Mouse (Mus musculus): ENCODE results near the gene Auh. TPM values are rescaled to one million over a fixed set of nuclear protein-coding genes. Genes with fewer than 3 reads are reported as not detected.
A peak's percentile ranks its signal among the peaks of the same experiment; 100 is the strongest.

Gene Auh
- polyA plus RNA-seq, 1 experiment from 2014 or later = 48.1 TPM

GRCm38 (mm10) chr13:52962361-52962760 is 32.9 kb upstream of the Auh start:
- Histone ChIP-seq H3K27me3 (no peaks in the 10 kb centered on the region), H3K9me3 (replicated peaks) (no peaks in the 10 kb centered on the region), H3K27ac (no peak overlapping the region), H3K4me3 (no peak overlapping the region), H3K9ac (no peak overlapping the region), H3K36me3 (ENCODE audit: poor library complexity, severe bottlenecking) (peaks cover 30% of the 10 kb centered on the region), H3K4me1 (no peaks in the 10 kb centered on the region), H3K4me2 (no peak overlapping the region)
- no peak for ATAC-seq
- 90% methylated on average over 6 of the region's 6 CpGs for WGBS

DNA sequence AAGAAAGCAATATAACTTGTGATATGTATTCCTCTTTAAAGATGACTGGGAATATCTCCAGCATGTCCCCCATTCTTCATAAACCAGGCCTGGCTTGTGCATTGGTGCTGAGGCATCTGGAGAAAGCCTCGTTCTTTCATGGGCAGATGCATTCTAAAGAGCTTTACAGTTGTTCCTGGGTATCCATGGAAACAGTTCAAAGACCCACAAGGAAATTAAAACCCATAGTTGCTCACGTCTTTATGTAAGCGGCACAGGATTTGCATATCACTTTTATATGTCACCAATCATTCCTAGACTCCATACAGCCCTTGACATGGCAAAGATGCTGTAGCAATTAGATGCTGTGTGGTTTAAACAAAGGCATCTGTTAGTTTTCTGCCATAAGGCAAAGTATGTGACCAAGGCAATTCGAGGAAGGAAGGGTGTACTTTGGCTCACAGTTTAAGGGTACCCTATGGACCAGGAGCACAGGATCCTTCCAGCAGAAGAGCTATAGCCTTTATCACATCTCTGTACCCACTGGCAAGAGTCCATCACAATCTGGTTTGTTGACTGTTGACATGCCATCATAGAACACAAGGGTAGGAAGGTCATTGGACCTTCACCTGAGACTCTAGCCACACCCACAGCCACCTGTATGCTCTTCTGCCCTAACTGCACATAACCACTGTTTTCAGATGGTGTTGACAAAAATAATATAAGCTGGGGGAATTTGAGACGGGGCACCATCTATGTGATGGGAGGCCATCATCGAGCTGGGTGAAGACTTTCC is 24.5 kb upstream of the Auh start:
- H3K9me3 ChIP-seq (replicated peaks) = no peaks in the 10 kb centered on the region
- H3K27me3 ChIP-seq = no peaks in the 10 kb centered on the region
- H3K4me1 ChIP-seq = 0 out of 2 replicates have a peak, but pooled peaks cover 3% of the 10 kb centered on the region
- WGBS = 53% methylated on average over 6 of the region's 6 CpGs
- H3K27ac ChIP-seq = no peak overlapping the region
- no peaks in the 10 kb centered on the region for H3K36me3 ChIP-seq (ENCODE audit: poor library complexity, severe bottlenecking)
- H3K9ac ChIP-seq = no peak overlapping the region
- no peak for ATAC-seq
- no peak overlapping the region for H3K4me2 ChIP-seq
- no peak overlapping the region for H3K4me3 ChIP-seq

- H3K9me3 ChIP-seq (replicated peaks) = no peaks in the 10 kb centered on the region
- H3K4me2 ChIP-seq = no peak overlapping the region
- H3K4me1 ChIP-seq = peaks cover 13% of the 10 kb centered on the region
- ATAC-seq = no peak
- H3K27ac ChIP-seq = no peak overlapping the region
- H3K9ac ChIP-seq = no peak overlapping the region
- H3K27me3 ChIP-seq = no peaks in the 10 kb centered on the region
- no peak overlapping the region for H3K4me3 ChIP-seq
- no peaks in the 10 kb centered on the region for H3K36me3 ChIP-seq (ENCODE audit: poor library complexity, severe bottlenecking)
- WGBS = 85% methylated on average over 3 of the region's 3 CpGs
Measured at GRCm38 (mm10) chr13:52949211-52949610, 19.7 kb upstream of the Auh start.

DNA sequence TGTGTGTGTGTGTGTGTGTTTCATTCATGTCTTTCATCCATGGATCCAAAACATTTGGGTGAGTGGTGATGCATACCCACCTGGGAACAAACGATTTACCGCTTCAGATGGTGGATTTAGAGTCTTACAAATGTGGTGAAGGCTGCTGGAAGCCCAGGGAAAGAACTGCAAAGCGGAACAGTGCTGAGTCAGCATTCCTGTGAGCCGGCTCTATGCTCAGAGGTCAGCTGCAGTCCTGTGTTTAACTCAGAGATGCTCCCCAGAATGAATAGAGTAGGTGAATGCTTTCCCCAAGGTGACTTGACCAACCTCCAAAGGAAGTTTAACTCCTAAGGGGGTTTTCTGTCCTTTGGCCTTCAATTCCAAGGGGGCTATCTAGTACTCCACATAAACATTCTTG is 18.1 kb upstream of the Auh start:
- no peak overlapping the region for H3K4me2 ChIP-seq
- WGBS = 76% methylated on average over 4 of the region's 4 CpGs
- H3K27ac ChIP-seq = no peak overlapping the region
- peaks cover 14% of the 10 kb centered on the region for H3K4me1 ChIP-seq
- H3K4me3 ChIP-seq = no peak overlapping the region
- no peaks in the 10 kb centered on the region for H3K27me3 ChIP-seq
- H3K9ac ChIP-seq = no peak overlapping the region
- H3K9me3 ChIP-seq (replicated peaks) = no peaks in the 10 kb centered on the region
- no peaks in the 10 kb centered on the region for H3K36me3 ChIP-seq (ENCODE audit: poor library complexity, severe bottlenecking)
- no peak for ATAC-seq

GRCm38 (mm10) chr13:52945769-52946168 is 16.3 kb upstream of the Auh start:
- Histone ChIP-seq H3K9me3 (replicated peaks) (no peaks in the 10 kb centered on the region), H3K4me3 (no peak overlapping the region), H3K4me1 (peaks cover 14% of the 10 kb centered on the region), H3K36me3 (ENCODE audit: poor library complexity, severe bottlenecking) (no peaks in the 10 kb centered on the region), H3K27me3 (no peaks in the 10 kb centered on the region), H3K9ac (no peak overlapping the region), H3K27ac (no peak overlapping the region), H3K4me2 (no peak overlapping the region)
- WGBS = 67% methylated on average over 9 of the region's 9 CpGs
- no peak for ATAC-seq

- H3K9ac ChIP-seq = no peak overlapping the region
- no peaks in the 10 kb centered on the region for H3K27me3 ChIP-seq
- no peak overlapping the region for H3K4me3 ChIP-seq
- no peaks in the 10 kb centered on the region for H3K9me3 ChIP-seq (replicated peaks)
- peaks cover 14% of the 10 kb centered on the region for H3K4me1 ChIP-seq
- WGBS = 73% methylated on average over 4 of the region's 4 CpGs
- no peak overlapping the region for H3K27ac ChIP-seq
- H3K4me2 ChIP-seq = no peak overlapping the region
- no peak for ATAC-seq
- H3K36me3 ChIP-seq (ENCODE audit: poor library complexity, severe bottlenecking) = no peaks in the 10 kb centered on the region
Measured at GRCm38 (mm10) chr13:52944116-52944515, 14.6 kb upstream of the Auh start.

GRCm38 (mm10) chr13:52942876-52943388 is 13.5 kb upstream of the Auh start:
- ATAC-seq = no peak
- no peak overlapping the region for H3K4me2 ChIP-seq
- H3K9me3 ChIP-seq (replicated peaks) = no peaks in the 10 kb centered on the region
- H3K4me1 ChIP-seq = peaks cover 14% of the 10 kb centered on the region
- WGBS = 57% methylated on average over 1 of the region's 1 CpGs
- no peaks in the 10 kb centered on the region for H3K36me3 ChIP-seq (ENCODE audit: poor library complexity, severe bottlenecking)
- H3K27ac ChIP-seq = no peak overlapping the region
- H3K27me3 ChIP-seq = no peaks in the 10 kb centered on the region
- no peak overlapping the region for H3K9ac ChIP-seq
- H3K4me3 ChIP-seq = no peak overlapping the region

DNA sequence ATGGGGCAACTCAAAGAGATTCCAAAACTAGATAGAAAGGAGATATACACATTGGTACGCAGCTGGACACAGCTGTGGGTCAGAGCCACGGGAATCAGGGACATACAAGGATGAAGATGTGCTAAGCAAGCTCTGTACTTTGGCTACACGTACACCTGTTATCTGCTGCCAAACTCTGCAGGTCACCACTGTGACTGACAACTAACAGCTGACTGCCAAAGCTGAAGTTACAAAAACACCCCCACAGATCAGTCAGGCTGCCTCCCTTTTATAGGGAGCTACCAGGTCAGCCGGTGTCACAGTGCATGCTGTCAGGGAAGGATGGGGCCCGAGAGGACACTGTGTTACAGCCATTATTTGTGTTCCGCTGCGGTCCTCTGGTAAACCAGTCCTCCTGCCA is 11.5 kb upstream of the Auh start:
- Histone ChIP-seq H3K27ac (no peak overlapping the region), H3K9ac (no peak overlapping the region), H3K4me3 (no peak overlapping the region), H3K36me3 (ENCODE audit: poor library complexity, severe bottlenecking) (no peaks in the 10 kb centered on the region), H3K4me1 (peaks cover 11% of the 10 kb centered on the region), H3K4me2 (no peak overlapping the region), H3K9me3 (replicated peaks) (no peaks in the 10 kb centered on the region), H3K27me3 (no peaks in the 10 kb centered on the region)
- WGBS = 89% methylated on average over 7 of the region's 7 CpGs
- ATAC-seq = no peak

- no peak overlapping the region for H3K27ac ChIP-seq
- H3K4me3 ChIP-seq = no peak overlapping the region
- H3K36me3 ChIP-seq (ENCODE audit: poor library complexity, severe bottlenecking) = no peaks in the 10 kb centered on the region
- peaks cover 24% of the 10 kb centered on the region for H3K4me1 ChIP-seq
- no peaks in the 10 kb centered on the region for H3K27me3 ChIP-seq
- ATAC-seq = no peak
- H3K9me3 ChIP-seq (replicated peaks) = no peaks in the 10 kb centered on the region
- no peak overlapping the region for H3K9ac ChIP-seq
- H3K4me2 ChIP-seq = no peak overlapping the region
- 40% methylated on average over 10 of the region's 10 CpGs for WGBS
Measured at GRCm38 (mm10) chr13:52930582-52930981, 1.1 kb upstream of the Auh start.

- Histone ChIP-seq H3K4me2 (peak overlapping the region; percentile 65), H3K9ac (peak overlapping the region; percentile 80), H3K36me3 (ENCODE audit: poor library complexity, severe bottlenecking) (no peaks in the 10 kb centered on the region), H3K27ac (no peak overlapping the region), H3K27me3 (no peaks in the 10 kb centered on the region), H3K9me3 (replicated peaks) (no peaks in the 10 kb centered on the region), H3K4me1 (peaks cover 24% of the 10 kb centered on the region), H3K4me3 (peak overlapping the region; percentile 89)
- no peak for ATAC-seq
- 70% methylated on average over 9 of the region's 9 CpGs for WGBS
Measured at GRCm38 (mm10) chr13:52928392-52928791, 1.1 kb downstream of the Auh start.

- Histone ChIP-seq H3K27ac (no peak overlapping the region), H3K36me3 (ENCODE audit: poor library complexity, severe bottlenecking) (no peaks in the 10 kb centered on the region), H3K27me3 (no peaks in the 10 kb centered on the region), H3K9me3 (replicated peaks) (no peaks in the 10 kb centered on the region), H3K4me3 (no peak overlapping the region), H3K4me1 (peaks cover 21% of the 10 kb centered on the region), H3K9ac (no peak overlapping the region), H3K4me2 (no peak overlapping the region)
- no peak for ATAC-seq
- WGBS = 79% methylated on average over 5 of the region's 5 CpGs
Measured at GRCm38 (mm10) chr13:52924457-52924856, 5.0 kb downstream of the Auh start.

- WGBS = 91% methylated on average over 8 of the region's 8 CpGs
Measured at GRCm38 (mm10) chr13:52921966-52922365, 7.5 kb downstream of the Auh start.

More at GRCm38 (mm10) chr13:52921966-52922365, 7.5 kb downstream of the Auh start:
- H3K27me3 ChIP-seq = no peaks in the 10 kb centered on the region
- no peak overlapping the region for H3K27ac ChIP-seq
- H3K4me1 ChIP-seq = peaks cover under 1% of the 10 kb centered on the region; the same call in 1 of the 2 replicates
- no peak overlapping the region for H3K9ac ChIP-seq
- no peaks in the 10 kb centered on the region for H3K9me3 ChIP-seq (replicated peaks)
- no peak overlapping the region for H3K4me2 ChIP-seq
- H3K36me3 ChIP-seq (ENCODE audit: poor library complexity, severe bottlenecking) = no peaks in the 10 kb centered on the region
- no peak for ATAC-seq
- no peak overlapping the region for H3K4me3 ChIP-seq

Data from forebrain, embryonic 13.5 days (tissue).